Mouse (Mus musculus) 3T3-L1 (cell line): ENCODE measurements around the gene Hmgb2.
A peak's percentile ranks its signal among the peaks of the same experiment; 100 is the strongest.
"Not testable (repeated sequence)": the region's sequence is repeated elsewhere in the genome, so short reads cannot be mapped to it uniquely, and the experiment has no call there.

Experiments
- DNase-seq: peaks from one replicate; pipeline ENCODE4 v3.0.0-alpha.2; 2015; ENCODE audit warnings: low read depth, low spot score

Gene Hmgb2

GRCm38 (mm10) chr8:57511316-57512118 is at the start of gene Hmgb2:
TSS of gene Hmgb2 (plus strand) at chr8:57511907.
- DNase-seq = peak; percentile 100

GRCm38 (mm10) chr8:57462839-57463238 is 48.9 kb upstream of the Hmgb2 start:
- no peak for DNase-seq

- DNase-seq = no peak
Measured at GRCm38 (mm10) chr8:57463757-57464156, 48.0 kb upstream of the Hmgb2 start.

GRCm38 (mm10) chr8:57468624-57469023 is 43.1 kb upstream of the Hmgb2 start:
- DNase-seq = peak; percentile 53

- DNase-seq = no peak
Measured at GRCm38 (mm10) chr8:57470863-57471262, 40.8 kb upstream of the Hmgb2 start.

GRCm38 (mm10) chr8:57473751-57474150 is 38.0 kb upstream of the Hmgb2 start:
- DNase-seq = no peak

GRCm38 (mm10) chr8:57478406-57478805 is 33.3 kb upstream of the Hmgb2 start:
- DNase-seq = no peak

GRCm38 (mm10) chr8:57479700-57480099 is 32.0 kb upstream of the Hmgb2 start:
- no peak for DNase-seq

- DNase-seq = no peak
Measured at GRCm38 (mm10) chr8:57480606-57481005, 31.1 kb upstream of the Hmgb2 start.

- DNase-seq = peak; percentile 58
Measured at GRCm38 (mm10) chr8:57486491-57487440, 24.9 kb upstream of the Hmgb2 start.

- peak; percentile 98 for DNase-seq
Measured at GRCm38 (mm10) chr8:57487441-57488155, 24.1 kb upstream of the Hmgb2 start, which contains the start of gene Sap30. TSS of gene Sap30 (minus strand) at chr8:57487860.

GRCm38 (mm10) chr8:57488312-57488765 is 23.4 kb upstream of the Hmgb2 start:
- DNase-seq = peak; percentile 70

GRCm38 (mm10) chr8:57489366-57489765 is 22.3 kb upstream of the Hmgb2 start:
- no peak for DNase-seq

- DNase-seq = no peak
Measured at GRCm38 (mm10) chr8:57489896-57490295, 21.8 kb upstream of the Hmgb2 start.

- no peak for DNase-seq
Measured at GRCm38 (mm10) chr8:57491873-57492272, 19.8 kb upstream of the Hmgb2 start.

GRCm38 (mm10) chr8:57498494-57498846 is 13.2 kb upstream of the Hmgb2 start:
- no peak for DNase-seq

- DNase-seq = no peak
Measured at GRCm38 (mm10) chr8:57498847-57499511, 12.7 kb upstream of the Hmgb2 start.

GRCm38 (mm10) chr8:57503641-57504040 is 8.1 kb upstream of the Hmgb2 start:
- peak; percentile 66 for DNase-seq

GRCm38 (mm10) chr8:57505500-57505899 is 6.2 kb upstream of the Hmgb2 start:
- not testable (repeated sequence) for DNase-seq

- no peak for DNase-seq
Measured at GRCm38 (mm10) chr8:57507556-57508063, 4.1 kb upstream of the Hmgb2 start.

- no peak for DNase-seq
Measured at GRCm38 (mm10) chr8:57508657-57509056, 3.0 kb upstream of the Hmgb2 start.
